Mouse (Mus musculus): ENCODE data around the gene Kcnq1. TPM values are rescaled to one million over a fixed set of nuclear protein-coding genes. Genes with fewer than 3 reads are reported as not detected.

The Kcnq1 gene
- total RNA-seq (2021), result 1 to 10 TPM; 4.4 to 5.0 TPM
- long read RNA-seq, experiment 1, partial matches to known transcripts, result 1 of 4 reads
- long read RNA-seq, experiment 1, other reads (novel, unspliced or antisense), result 0 of 4 reads
- long read RNA-seq, experiment 2, partial matches to known transcripts, result 0 of 3 reads
- long read RNA-seq, experiment 2, other reads (novel, unspliced or antisense), result 2 of 3 reads

DNA sequence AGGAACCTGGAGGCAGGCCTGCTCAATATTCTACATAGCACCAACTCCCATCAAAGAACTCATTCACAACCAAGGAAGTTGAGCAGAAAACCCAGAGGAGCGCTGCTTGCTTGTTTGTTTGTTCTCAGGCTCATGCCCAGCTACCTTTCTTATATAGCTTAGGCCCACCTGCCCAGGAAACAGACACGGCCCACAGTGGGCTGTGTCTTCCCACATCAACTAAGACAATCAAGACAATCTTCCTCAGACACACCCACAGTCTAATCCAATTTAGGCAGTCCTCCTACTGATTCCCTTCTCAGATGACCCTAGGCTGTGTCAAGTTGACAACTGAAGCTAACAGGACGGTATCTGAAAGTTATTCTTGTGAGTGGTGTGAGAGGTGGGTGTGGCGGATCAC is at the start of gene Kcnq1:
Kcnq1 (plus strand) TSS at position 301 of the 400 bp plus-strand sequence.
- DNase-seq, result no peak

DNA sequence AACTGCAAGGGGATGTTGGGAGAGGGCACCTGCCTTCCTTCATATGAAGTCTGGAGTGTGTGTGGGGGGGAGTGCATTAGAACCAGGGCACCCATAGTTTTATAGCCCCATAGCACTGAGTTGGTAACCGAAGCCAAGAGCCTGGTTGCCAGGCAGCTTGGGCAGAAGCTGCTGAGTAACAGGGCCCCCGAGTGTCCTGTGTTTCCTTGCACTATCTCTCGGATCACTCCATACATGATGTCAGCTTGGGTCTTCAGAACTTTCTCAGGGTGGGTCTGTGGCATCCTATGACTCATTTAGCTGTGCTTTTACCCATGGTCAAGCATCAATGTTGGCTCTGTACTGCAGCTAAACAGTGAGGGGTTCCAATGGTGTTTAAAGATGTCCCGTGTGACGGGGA is 49.1 kb upstream of the Kcnq1 start:
- DNase-seq, result no peak

DNA sequence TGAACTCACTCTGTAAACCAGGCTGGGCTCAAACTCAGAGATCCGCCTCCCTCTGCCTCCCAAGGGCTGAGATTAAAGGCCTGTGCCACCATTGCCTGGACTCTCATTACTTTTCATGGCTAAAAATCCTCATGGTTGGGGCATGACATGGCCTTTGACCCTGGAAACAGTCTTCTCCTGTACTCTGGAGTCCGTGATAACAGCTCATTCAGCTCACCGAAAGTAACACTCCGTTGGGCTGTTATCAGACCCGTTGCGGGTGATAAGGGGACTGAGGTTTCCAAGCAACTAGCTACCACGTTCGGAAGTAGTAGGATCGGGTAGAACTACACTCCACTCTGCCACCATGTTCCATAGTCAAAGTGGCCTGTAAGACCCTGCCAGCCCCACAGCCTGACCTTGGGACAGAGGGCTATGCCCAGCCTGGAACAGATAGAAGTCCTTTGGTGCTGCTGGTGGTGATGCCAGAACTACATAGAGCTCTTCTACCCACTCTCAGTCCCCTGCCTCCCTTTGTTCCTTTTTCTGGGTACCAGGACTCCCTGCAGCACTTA is 48.4 kb upstream of the Kcnq1 start:
- DNase-seq, result no peak

GRCm38 (mm10) chr7:143058221-143058697 is 47.9 kb upstream of the Kcnq1 start:
- no peak for DNase-seq

DNA sequence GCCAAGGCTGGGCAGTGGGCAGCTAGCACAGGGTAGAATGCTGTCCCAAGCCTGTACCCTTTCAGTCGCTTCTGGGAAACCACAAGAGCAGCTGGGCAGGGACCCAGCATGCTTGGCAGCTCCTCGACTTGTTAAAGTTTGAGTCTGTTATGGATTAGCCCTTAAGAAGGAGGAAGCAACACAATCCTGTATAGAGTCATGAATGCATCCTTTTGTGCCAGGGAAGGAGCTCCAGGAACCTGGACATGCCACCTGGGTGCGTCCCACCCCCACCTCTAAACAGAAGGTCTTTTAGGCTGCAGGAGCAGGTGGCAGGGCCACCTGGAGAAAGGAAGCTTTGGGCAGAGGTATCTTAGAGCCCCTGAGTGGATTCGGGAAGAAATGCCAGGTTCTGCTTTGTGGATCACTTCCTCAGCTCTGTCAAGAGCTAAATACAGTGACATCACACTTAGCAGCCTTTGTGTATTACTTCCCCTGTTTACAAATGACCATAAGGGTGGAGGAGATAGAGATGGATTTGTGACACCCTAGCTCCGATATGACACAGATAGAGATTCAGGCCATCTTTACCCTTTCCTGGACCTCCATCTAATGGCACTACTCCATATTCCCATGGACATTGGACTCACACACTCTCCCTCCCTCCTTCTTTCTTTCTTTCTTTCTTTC is 46.8 kb upstream of the Kcnq1 start:
- DNase-seq, result no peak

- DNase-seq, result no peak
Observed at GRCm38 (mm10) chr7:143062704-143063103, 43.5 kb upstream of the Kcnq1 start.

- no peak for DNase-seq
Observed at GRCm38 (mm10) chr7:143064226-143064625, 41.9 kb upstream of the Kcnq1 start.

GRCm38 (mm10) chr7:143065692-143066091 is 40.5 kb upstream of the Kcnq1 start:
- DNase-seq, result no peak

DNA sequence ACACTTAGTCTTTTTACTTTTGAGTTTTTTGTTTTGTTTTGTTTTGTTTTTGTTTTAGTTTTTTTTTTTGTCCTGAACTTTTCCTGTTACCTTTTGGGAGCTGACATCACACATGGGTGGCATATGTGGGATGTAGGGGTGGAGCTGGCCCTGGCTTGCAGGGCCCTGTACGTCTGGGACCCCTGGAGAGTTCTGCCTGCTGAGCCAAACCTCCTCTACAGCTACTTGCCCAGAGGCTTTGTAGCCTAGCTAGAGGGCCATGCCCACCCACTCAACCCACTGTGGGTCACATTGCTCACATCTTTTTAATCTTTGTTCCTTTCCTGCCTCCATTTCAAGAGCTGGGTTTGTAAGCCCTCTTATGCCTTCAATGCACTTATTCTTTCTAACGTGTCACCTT is 38.7 kb upstream of the Kcnq1 start:
- no peak for DNase-seq

- peak; percentile 33 for DNase-seq
Observed at GRCm38 (mm10) chr7:143067897-143068296, 38.3 kb upstream of the Kcnq1 start.

DNA sequence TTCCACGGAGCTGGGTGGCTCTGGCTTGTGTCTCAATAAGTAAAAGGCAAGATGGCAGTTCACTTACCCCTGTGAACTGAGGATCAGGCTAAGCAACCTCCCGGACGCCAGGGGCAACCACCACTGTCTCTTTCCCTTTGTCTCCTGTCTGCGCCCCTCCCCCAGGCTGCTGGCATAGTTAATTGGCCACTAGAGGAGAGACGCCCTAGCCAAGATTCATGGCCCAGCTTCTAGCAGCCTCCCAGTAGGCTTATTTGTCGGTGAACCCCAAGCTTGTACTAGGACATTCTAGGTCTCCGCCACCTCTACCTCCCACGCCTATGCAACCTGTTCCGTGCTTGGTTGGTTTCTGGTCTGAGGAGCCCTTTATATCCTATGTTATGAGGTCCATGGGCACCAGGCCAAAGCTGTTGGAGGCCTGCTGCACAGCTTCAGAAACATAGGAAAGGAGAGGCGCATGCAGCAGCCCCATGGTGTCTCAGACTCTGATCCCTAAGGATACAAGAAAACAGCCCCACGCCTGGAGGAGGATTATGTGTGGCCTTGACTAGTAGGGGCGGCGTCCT is 37.8 kb upstream of the Kcnq1 start:
- peak; percentile 62 for DNase-seq

GRCm38 (mm10) chr7:143068882-143069591 is 37.1 kb upstream of the Kcnq1 start, which contains the start of gene Tssc4:
Gene Tssc4, plus strand, starts transcription at chr7:143069249.
- peak; percentile 96 for DNase-seq

DNA sequence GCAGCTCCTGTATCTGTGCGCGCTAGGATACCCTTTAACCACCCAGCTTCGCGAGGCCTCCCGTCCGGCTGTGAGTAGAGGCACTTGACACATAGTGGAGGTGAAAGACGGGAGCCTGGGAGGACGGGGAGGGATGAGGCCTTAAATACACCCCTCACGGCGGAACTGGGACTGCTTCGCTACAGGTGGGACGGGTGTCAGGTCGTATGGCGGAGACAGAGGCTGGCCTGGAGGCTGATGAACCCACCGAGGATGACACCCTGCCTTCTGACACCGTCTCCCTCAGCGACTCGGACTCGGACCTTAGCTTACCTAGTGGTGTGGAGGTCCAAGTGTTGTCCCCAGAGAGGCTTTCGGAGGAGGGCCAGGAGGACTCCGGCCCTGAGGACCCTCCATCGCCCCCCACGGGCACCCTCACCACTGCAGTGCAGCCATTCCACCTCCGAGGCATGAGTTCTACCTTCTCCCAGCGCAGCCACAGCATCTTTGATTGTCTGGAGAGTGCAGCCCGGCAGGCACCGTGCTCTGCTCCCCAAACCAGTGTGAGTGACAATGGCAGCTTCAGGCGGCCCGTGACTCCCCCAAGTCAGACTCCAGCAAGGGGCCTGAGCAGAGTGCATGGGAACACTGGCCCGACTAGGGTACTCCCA is 36.3 kb upstream of the Kcnq1 start:
- DNase-seq, result peak; percentile 26

DNA sequence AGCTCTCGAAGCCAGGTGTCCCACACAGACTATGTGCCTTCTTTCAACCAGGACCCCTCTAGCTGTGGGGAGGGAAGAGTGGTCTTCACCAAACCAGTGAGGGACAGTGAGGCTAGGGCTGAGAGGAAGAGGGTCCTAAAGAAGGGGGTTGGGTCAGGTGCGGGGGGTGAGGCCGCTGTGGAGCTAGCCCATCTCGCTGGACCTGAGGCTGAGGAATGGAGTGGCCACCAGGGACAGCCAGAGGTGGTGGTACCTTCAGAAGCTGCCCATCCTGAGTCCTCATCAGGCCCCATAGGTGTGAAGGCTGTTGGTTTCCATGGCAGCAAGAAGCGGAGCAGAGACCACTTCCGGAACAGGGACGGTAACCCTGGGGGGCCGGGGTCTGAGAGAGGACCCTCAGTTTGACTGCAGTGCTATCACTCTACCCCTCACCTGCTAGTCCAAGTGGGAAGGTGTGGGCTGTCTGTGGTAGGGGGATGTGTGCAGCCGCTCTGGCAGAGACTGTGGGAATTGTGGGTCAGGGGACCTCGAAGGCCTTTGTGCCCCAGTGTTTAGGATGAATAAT is 35.6 kb upstream of the Kcnq1 start:
- no peak for DNase-seq

- no peak for DNase-seq
Observed at GRCm38 (mm10) chr7:143072605-143073004, 33.6 kb upstream of the Kcnq1 start.

DNA sequence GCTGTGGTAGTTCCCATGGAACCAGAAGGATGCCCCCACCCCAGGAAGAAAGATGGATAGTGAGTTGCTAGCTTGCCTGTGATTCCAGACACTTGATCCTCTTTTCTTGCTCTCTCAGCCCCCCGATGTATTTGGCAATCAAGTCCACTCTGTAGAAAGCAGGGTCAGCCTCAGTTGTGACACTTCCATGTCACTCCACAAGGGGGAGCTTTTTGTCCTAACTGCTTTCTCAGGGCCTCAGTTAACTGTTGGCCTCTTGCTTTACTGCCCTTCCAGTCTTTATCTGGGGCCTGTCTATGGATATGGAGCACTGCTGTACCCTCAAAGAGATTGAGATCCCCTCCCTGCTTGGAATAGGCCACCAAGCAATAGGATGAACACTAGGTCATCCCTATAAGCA is 33.1 kb upstream of the Kcnq1 start:
- DNase-seq, result peak; percentile 65

GRCm38 (mm10) chr7:143075394-143075793 is 30.8 kb upstream of the Kcnq1 start:
- DNase-seq, result no peak

GRCm38 (mm10) chr7:143077351-143077750 is 28.8 kb upstream of the Kcnq1 start:
- no peak for DNase-seq

GRCm38 (mm10) chr7:143082024-143082423 is 24.1 kb upstream of the Kcnq1 start:
- no peak for DNase-seq

- DNase-seq, result no peak
Observed at GRCm38 (mm10) chr7:143083708-143084107, 22.5 kb upstream of the Kcnq1 start.

DNA sequence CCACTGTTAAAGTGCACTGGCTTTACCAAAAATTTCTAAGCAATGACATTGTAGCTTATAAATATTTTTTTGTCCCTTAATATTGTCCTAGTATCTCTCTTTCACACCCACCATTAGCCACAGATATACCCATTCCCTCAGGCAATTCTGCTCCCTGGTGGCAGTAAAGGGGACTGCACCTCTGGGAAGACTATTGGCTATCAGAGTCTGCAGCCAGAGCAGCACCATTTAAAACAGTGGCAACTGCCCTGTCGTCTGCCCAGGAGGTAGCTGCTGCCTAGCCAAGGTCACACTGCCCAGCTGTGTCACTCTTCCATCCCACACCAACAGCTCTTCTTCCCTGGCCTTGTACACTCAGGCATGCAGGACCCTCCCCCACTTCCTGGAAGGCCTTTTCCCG is 19.8 kb upstream of the Kcnq1 start:
- peak; percentile 86 for DNase-seq

- DNase-seq, result peak; percentile 66
Observed at GRCm38 (mm10) chr7:143087070-143087579, 19.0 kb upstream of the Kcnq1 start.
